Mouse (Mus musculus) heart, embryonic 10.5 days (tissue): ENCODE data around the gene Sp3. TPM values are rescaled to one million over a fixed set of nuclear protein-coding genes. Genes with fewer than 3 reads are reported as not detected.
A peak's percentile ranks its signal among the peaks of the same experiment; 100 is the strongest.
"Not testable (repeated sequence)": the region's sequence is repeated elsewhere in the genome, so short reads cannot be mapped to it uniquely, and the experiment has no call there.

Experiments
- DNase-seq: peaks from one replicate; pipeline ENCODE4 v3.0.0-alpha.2; 2017; ENCODE audit warnings: low spot score
- H3K27ac ChIP-seq: fragments of 300-500 bp; sonication (generic); 2 replicates; pipeline ENCODE4 v1.5.1; 2016; ENCODE audit warnings: mild to moderate bottlenecking
- H3K27me3 ChIP-seq: fragments of 300-500 bp; sonication (generic); 2 replicates; pipeline ENCODE4 v1.6.1; 2016; ENCODE audit warnings: mild to moderate bottlenecking; ENCODE audit not compliant: poor library complexity, insufficient read depth, severe bottlenecking
- H3K36me3 ChIP-seq: fragments of 300-500 bp; sonication (generic); 2 replicates; pipeline ENCODE4 v1.6.1; 2016; ENCODE audit warnings: mild to moderate bottlenecking, moderate library complexity
- H3K4me1 ChIP-seq: fragments of 300-500 bp; sonication (generic); 2 replicates; pipeline ENCODE4 v1.6.1; 2016; ENCODE audit warnings: mild to moderate bottlenecking
- H3K4me3 ChIP-seq: fragments of 300-500 bp; sonication (generic); 2 replicates; pipeline ENCODE4 v1.5.1; 2016; ENCODE audit warnings: mild to moderate bottlenecking, moderate library complexity
- H3K9me3 ChIP-seq: fragments of 300-500 bp; sonication (generic); 2 replicates; pipeline ENCODE4 v1.6.1; 2016; ENCODE audit warnings: mild to moderate bottlenecking, moderate library complexity
- WGBS: fragments of 180-500 bp; shearing (Covaris S2); methylation state at CpG from one replicate; pipeline ENCODE4 v1.1.7; 2016; 5-methylcytosine and 5-hydroxymethylcytosine counted together
- polyA plus RNA-seq: library from polyadenylated mRNA; unstranded; fragments of >200 nt; fragmentation: Nextera tagmentation; extraction: Ambion mirVana; gene quantifications from 2 replicates; pipeline ENCODE4 v1.2.1, GENCODE M21; 2016

Sp3 gene
- polyA plus RNA-seq, 1 experiment from 2014 or later, result 39.6 TPM

- Histone ChIP-seq H3K27ac (peak overlapping the region; percentile 80), H3K4me1 (peaks cover 33% of the 10 kb centered on the region), H3K9me3 (no peaks in the 10 kb centered on the region), H3K4me3 (peak overlapping the region; percentile 38), H3K36me3 (no peaks in the 10 kb centered on the region), H3K27me3 (no peaks in the 10 kb centered on the region)
- no peak for DNase-seq
- WGBS, result 19% methylated on average over 22 of the region's 24 CpGs
Observed at GRCm38 (mm10) chr2:73003751-73004717, 23.8 kb upstream of the Sp3 start.

GRCm38 (mm10) chr2:73003049-73003448, 22.8 kb upstream of the Sp3 start:
- DNase-seq, result no peak
- peaks cover 33% of the 10 kb centered on the region for H3K4me1 ChIP-seq
- H3K4me3 ChIP-seq, result 0 out of 2 replicates have a peak overlapping the region, but pooled peaks have one; percentile 18
- peak overlapping the region; percentile 80 for H3K27ac ChIP-seq
- H3K36me3 ChIP-seq, result no peaks in the 10 kb centered on the region
- WGBS, result 47% methylated on average over 12 of the region's 12 CpGs
- no peaks in the 10 kb centered on the region for H3K27me3 ChIP-seq
- no peaks in the 10 kb centered on the region for H3K9me3 ChIP-seq

- H3K4me1 ChIP-seq, result peaks cover 33% of the 10 kb centered on the region
- no peak for DNase-seq
- WGBS, result 82% methylated on average over 6 of the region's 6 CpGs
- no peaks in the 10 kb centered on the region for H3K27me3 ChIP-seq
- H3K27ac ChIP-seq, result no peak overlapping the region
- H3K4me3 ChIP-seq, result no peak overlapping the region
- no peaks in the 10 kb centered on the region for H3K9me3 ChIP-seq
- H3K36me3 ChIP-seq, result no peaks in the 10 kb centered on the region
Observed at GRCm38 (mm10) chr2:73002451-73002850, 22.2 kb upstream of the Sp3 start.

GRCm38 (mm10) chr2:73001994-73002393, 21.7 kb upstream of the Sp3 start:
- 61% methylated on average over 5 of the region's 5 CpGs for WGBS

GRCm38 (mm10) chr2:73000194-73000593, 19.9 kb upstream of the Sp3 start:
- 71% methylated on average over 8 of the region's 8 CpGs for WGBS

More at GRCm38 (mm10) chr2:73001994-73002393, 21.7 kb upstream of the Sp3 start:
- no peak for DNase-seq
- Histone ChIP-seq H3K27ac (no peak overlapping the region), H3K9me3 (no peaks in the 10 kb centered on the region), H3K36me3 (no peaks in the 10 kb centered on the region), H3K4me3 (no peak overlapping the region), H3K4me1 (peaks cover 35% of the 10 kb centered on the region), H3K27me3 (no peaks in the 10 kb centered on the region)

GRCm38 (mm10) chr2:72997586-72997985, 17.3 kb upstream of the Sp3 start:
- Histone ChIP-seq H3K27me3 (no peaks in the 10 kb centered on the region), H3K36me3 (no peaks in the 10 kb centered on the region), H3K27ac (no peak overlapping the region; the same call in 1 of the 2 replicates), H3K4me1 (peaks cover 14% of the 10 kb centered on the region), H3K9me3 (no peaks in the 10 kb centered on the region), H3K4me3 (no peak overlapping the region)
- no peak for DNase-seq
- 91% methylated on average over 4 of the region's 4 CpGs for WGBS

More at GRCm38 (mm10) chr2:73000194-73000593, 19.9 kb upstream of the Sp3 start:
- H3K9me3 ChIP-seq, result no peaks in the 10 kb centered on the region
- no peaks in the 10 kb centered on the region for H3K36me3 ChIP-seq
- peaks cover 37% of the 10 kb centered on the region for H3K4me1 ChIP-seq
- no peak overlapping the region for H3K27ac ChIP-seq
- no peaks in the 10 kb centered on the region for H3K27me3 ChIP-seq
- H3K4me3 ChIP-seq, result no peak overlapping the region
- no peak for DNase-seq

- 62% methylated on average over 9 of the region's 9 CpGs for WGBS
- no peak overlapping the region for H3K27ac ChIP-seq
- no peak overlapping the region for H3K4me3 ChIP-seq
- H3K36me3 ChIP-seq, result no peaks in the 10 kb centered on the region
- no peaks in the 10 kb centered on the region for H3K9me3 ChIP-seq
- peaks cover 11% of the 10 kb centered on the region for H3K4me1 ChIP-seq
- no peak for DNase-seq
- H3K27me3 ChIP-seq, result no peaks in the 10 kb centered on the region
Observed at GRCm38 (mm10) chr2:72996808-72997378, 16.6 kb upstream of the Sp3 start.

GRCm38 (mm10) chr2:72995346-72996097, 15.3 kb upstream of the Sp3 start:
- no peak overlapping the region for H3K4me3 ChIP-seq
- H3K9me3 ChIP-seq, result no peaks in the 10 kb centered on the region
- H3K27ac ChIP-seq, result peak overlapping the region; percentile 49
- H3K36me3 ChIP-seq, result no peaks in the 10 kb centered on the region
- 56% methylated on average over 9 of the region's 9 CpGs for WGBS
- H3K27me3 ChIP-seq, result no peaks in the 10 kb centered on the region
- DNase-seq, result no peak
- peaks cover 9% of the 10 kb centered on the region; the same call in 1 of the 2 replicates for H3K4me1 ChIP-seq

- H3K27me3 ChIP-seq, result no peaks in the 10 kb centered on the region
- H3K9me3 ChIP-seq, result peaks cover 2% of the 10 kb centered on the region; the same call in 1 of the 2 replicates
- H3K27ac ChIP-seq, result no peak overlapping the region
- 75% methylated on average over 2 of the region's 2 CpGs for WGBS
- DNase-seq, result no peak
- peaks cover 4% of the 10 kb centered on the region for H3K36me3 ChIP-seq
- no peak overlapping the region for H3K4me3 ChIP-seq
- H3K4me1 ChIP-seq, result peaks cover 9% of the 10 kb centered on the region; the same call in 1 of the 2 replicates
Observed at GRCm38 (mm10) chr2:72994165-72994564, 13.9 kb upstream of the Sp3 start.

- WGBS, result 92% methylated on average over 17 of the region's 17 CpGs
- Histone ChIP-seq H3K4me1 (peaks cover 9% of the 10 kb centered on the region; the same call in 1 of the 2 replicates), H3K27ac (no peak overlapping the region), H3K36me3 (peaks cover 12% of the 10 kb centered on the region), H3K27me3 (no peaks in the 10 kb centered on the region), H3K9me3 (peaks cover 4% of the 10 kb centered on the region; the same call in 1 of the 2 replicates), H3K4me3 (no peak overlapping the region)
- no peak for DNase-seq
Observed at GRCm38 (mm10) chr2:72992497-72992896, 12.3 kb upstream of the Sp3 start.

- 85% methylated on average over 9 of the region's 9 CpGs for WGBS
Observed at GRCm38 (mm10) chr2:72988945-72989344, 8.7 kb upstream of the Sp3 start.

GRCm38 (mm10) chr2:72986616-72987015, 6.4 kb upstream of the Sp3 start, which contains the start of gene Gm11084:
Gene Gm11084, minus strand, starts transcription at chr2:72986716.
- no peaks in the 10 kb centered on the region for H3K27me3 ChIP-seq
- 84% methylated on average over 5 of the region's 5 CpGs for WGBS
- peaks cover 12% of the 10 kb centered on the region for H3K36me3 ChIP-seq
- DNase-seq, result no peak
- H3K9me3 ChIP-seq, result peaks cover 4% of the 10 kb centered on the region; the same call in 1 of the 2 replicates
- no peak within 1 kb of the TSS for H3K4me3 ChIP-seq
- 0 out of 2 replicates have a peak, but pooled peaks cover 3% of the 10 kb centered on the region for H3K4me1 ChIP-seq
- H3K27ac ChIP-seq, result no peak within 1 kb of the TSS

More at GRCm38 (mm10) chr2:72988945-72989344, 8.7 kb upstream of the Sp3 start:
- H3K27ac ChIP-seq, H3K4me1 ChIP-seq, H3K9me3 ChIP-seq, H3K4me3 ChIP-seq, DNase-seq, H3K27me3 ChIP-seq: not testable (repeated sequence)
- H3K36me3 ChIP-seq, result peaks cover 12% of the 10 kb centered on the region
